Mouse (Mus musculus) lung, postnatal 0 days (tissue): ENCODE results near the gene Hoxa1.

Source experiments
- CTCF ChIP-seq: IDR thresholded peaks from 2 replicates; pipeline ENCODE4 v1.5.1; 2016; ENCODE audit warnings: antibody characterized with exemption, mild to moderate bottlenecking
- EP300 ChIP-seq: IDR thresholded peaks from 2 replicates; pipeline ENCODE4 v1.6.1; 2016; ENCODE audit warnings: antibody characterized with exemption, mild to moderate bottlenecking, control low read depth

DNA sequence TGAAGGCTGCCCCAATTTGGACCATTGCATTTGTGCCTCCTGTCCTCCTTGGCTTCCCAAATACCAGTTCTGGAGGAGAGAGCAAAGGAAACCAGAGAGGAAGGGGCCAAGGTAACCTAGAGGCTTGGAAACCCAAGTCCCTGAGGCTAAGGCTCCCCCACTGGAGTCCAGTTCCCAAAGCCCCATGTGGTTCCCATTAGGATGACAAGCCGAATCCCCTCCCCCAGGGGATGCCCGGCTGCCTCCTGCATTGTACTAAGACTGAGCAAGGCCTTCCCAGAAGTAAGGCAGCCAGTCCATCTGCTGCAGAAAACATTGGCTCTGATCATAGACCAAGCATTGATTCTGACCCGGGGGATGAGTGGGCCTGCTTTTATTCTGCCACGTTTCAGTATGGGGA, 13.2 kb upstream of the Hoxa1 start:
- TF ChIP-seq CTCF: no peak
- TF ChIP-seq EP300: no peak
